Mouse (Mus musculus) kidney, postnatal 4 days (tissue): ENCODE results near the gene Haus4.

ENCODE experiments used
- DNase-seq, 2 experiments: peaks; one replicate each; pipeline ENCODE4 v3.0.0; 2021; ENCODE audit warnings: mixed read lengths in 2 of 2

The Haus4 gene

DNA sequence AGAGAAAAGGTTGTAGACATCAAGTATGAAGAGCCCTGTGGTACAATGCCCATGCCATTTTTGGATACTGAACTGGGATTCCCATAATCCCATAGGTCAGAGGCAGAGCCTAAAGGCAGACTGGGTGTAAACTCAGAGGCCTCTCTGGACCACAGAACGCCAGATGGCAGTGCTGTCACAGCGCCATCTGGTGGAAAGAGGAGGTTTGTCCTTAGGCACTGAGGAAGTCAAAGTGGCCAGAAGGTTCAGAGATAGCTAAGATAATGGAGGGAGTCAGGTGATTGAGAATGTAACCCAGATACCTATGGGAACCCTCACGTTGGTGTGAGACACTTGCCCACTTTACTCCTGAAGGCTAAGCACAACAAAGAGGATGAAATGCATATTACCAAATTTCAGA, 60.2 kb downstream of the Haus4 start:
- peak; percentile 74 to 82 for DNase-seq

DNA sequence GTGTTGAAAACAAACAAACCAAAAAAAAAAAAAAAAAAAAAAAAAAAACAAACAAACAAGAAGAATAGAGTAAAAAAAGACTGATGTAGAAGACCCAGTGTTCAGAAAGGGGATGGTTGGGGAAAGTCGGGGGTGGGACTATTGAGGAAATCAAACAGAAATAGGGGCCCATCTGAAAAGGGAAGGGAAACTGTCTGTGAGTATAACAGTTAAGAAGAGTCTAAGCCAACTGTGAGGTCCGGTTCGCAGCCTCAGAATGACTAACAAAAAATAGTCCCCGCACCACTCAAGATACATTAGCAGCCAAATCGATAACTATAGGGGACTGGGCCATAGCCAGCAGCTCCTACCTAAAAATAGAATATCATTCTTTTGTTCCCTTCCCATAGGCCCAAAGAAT, 61.2 kb downstream of the Haus4 start:
- no peak for DNase-seq

DNA sequence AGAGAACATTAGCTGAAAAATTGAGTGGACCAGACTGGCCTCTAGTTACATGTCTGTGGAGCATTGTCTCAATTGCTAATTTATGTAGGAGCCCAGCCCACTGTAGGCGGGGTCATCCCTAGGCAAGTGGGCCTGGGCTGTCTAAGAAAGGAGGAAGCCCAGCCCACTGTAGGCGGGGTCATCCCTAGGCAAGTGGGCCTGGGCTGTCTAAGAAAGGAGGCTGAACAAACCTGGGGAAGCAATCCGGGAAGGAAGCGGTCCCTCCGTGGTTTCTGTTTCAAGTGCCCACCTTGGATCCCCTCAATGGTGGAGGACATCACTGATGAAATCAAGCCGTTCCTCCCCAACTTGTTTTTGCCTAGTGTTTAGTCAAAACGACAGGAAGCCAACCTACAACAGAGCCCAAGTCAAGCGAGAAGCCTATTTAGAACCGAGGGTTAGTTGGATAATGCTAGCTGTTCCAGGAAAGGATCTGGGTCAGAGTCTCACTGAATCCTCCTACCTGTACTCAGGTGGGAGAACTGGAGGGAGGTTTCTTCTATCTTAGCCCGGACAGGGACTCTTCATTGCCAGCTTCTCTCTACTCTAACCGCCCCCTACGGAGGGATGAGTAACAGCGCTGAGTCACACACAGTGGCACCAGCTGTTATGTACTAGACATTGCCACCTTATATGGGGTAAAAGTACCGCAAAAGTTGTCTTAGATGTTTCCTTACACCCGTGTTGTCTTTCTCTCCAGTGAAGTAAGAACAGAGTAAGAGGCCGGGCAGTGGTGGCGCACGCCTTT, 61.9 kb downstream of the Haus4 start:
- peak in 1 of 2 experiments; percentile 39 for DNase-seq
